Mouse (Mus musculus): Measurements from ENCODE around the gene Cdca8. TPM values are rescaled to one million over a fixed set of nuclear protein-coding genes. Genes with fewer than 3 reads are reported as not detected.

Cdca8 gene
- 37.2 TPM for polyA plus RNA-seq (2014; fragmentation: Illumina TruSeq; extraction: RNeasy Lipid Tissue Mini Kit (QIAGEN cat#74804); ENCODE audit: low replicate concordance)

GRCm38 (mm10) chr4:124939211-124939610, at the start of gene Cdca8:
TSS of gene Cdca8 (minus strand) at chr4:124939311.

GRCm38 (mm10) chr4:124985671-124986602, 46.8 kb upstream of the Cdca8 start, which contains the start of gene Rspo1:
TSS of gene Rspo1 (plus strand) at chr4:124986430.

DNA sequence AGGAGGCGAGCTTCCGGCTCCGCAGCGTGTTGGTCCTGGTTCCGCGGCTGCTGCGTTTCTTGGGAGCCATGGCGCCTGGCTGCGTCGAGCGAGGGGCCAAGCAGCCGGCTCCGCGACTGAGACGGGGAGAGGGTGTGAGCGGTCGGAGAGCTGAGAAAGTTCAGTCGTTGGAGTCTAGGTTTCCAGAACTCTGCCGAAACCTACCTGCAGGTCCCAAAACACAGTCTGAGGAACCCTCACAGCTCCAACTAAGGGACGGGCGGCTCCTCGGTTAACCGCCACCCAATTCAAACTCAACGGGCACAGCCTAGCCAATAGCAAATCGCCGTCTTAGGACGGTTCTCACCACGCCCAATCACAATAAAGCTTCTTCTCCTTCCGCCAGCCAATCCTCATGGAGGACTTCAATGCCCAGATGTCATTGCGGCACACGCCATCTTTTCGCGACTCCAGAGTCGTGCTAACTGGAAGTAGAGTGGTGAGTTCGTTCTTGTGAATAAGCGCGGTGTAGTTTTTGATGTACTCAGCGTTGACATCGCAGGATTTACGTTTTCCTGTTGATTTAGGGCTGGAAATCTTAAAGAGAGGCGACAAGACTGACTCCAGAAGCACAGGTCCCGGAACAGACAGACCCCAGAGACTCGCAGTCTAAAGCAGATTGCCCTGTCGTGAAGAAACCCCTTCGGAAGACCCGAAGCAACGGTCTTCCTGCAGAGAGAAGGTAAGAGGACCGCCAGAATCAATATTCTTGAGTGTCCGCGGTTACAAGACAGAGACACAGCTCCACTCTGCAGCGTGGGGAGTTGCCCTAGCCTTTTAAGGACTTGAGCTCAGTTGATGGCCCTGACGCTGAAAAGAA, 2.3 kb downstream of the Cdca8 start, which contains the start of gene 9930104L06Rik:
Gene 9930104L06Rik (plus strand): TSS at position 436 of the 859 bp plus-strand sequence.

DNA sequence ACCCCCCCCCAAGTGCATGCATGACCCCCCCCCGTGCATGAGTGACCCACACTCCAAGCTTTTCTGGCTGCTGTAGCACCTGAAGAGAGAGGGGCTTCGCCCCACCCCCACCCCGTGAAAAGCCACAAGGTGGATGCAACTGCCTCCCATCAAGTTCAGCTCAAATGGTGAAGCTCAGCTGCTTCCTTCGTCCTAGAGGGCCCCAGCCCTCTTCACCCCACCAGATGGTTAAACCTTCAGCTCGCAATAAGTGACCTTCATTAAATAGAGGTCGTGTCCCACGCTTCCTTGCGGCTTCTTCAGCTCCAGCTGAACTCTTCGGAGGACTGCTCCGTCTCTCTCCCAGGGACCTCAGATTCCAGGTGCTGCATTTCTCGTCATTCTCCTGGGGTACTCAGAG, 58.5 kb downstream of the Cdca8 start, which contains the start of gene Epha10:
Gene Epha10 (plus strand): TSS at position 301 of the 400 bp plus-strand sequence.

Other genes with a start within 250 kb of the Cdca8 start
- 39.3 TPM for gene Utp11, start 245.7 kb downstream of the Cdca8 start, polyA plus RNA-seq (2014; fragmentation: Illumina TruSeq; extraction: RNeasy Lipid Tissue Mini Kit (QIAGEN cat#74804); ENCODE audit: low replicate concordance)
- gene Fhl3, start 238.6 kb downstream of the Cdca8 start, polyA plus RNA-seq (2014; fragmentation: Illumina TruSeq; extraction: RNeasy Lipid Tissue Mini Kit (QIAGEN cat#74804); ENCODE audit: low replicate concordance) = not detected
- 25.0 TPM for gene Sf3a3, start 224.5 kb downstream of the Cdca8 start, polyA plus RNA-seq (2014; fragmentation: Illumina TruSeq; extraction: RNeasy Lipid Tissue Mini Kit (QIAGEN cat#74804); ENCODE audit: low replicate concordance)
- gene Inpp5b, start 197.5 kb downstream of the Cdca8 start, polyA plus RNA-seq (2014; fragmentation: Illumina TruSeq; extraction: RNeasy Lipid Tissue Mini Kit (QIAGEN cat#74804); ENCODE audit: low replicate concordance) = 33.3 TPM
- 16.4 TPM for gene Mtf1, start 137.2 kb downstream of the Cdca8 start, polyA plus RNA-seq (2014; fragmentation: Illumina TruSeq; extraction: RNeasy Lipid Tissue Mini Kit (QIAGEN cat#74804); ENCODE audit: low replicate concordance)
- gene Yrdc, start 88.6 kb downstream of the Cdca8 start, polyA plus RNA-seq (2014; fragmentation: Illumina TruSeq; extraction: RNeasy Lipid Tissue Mini Kit (QIAGEN cat#74804); ENCODE audit: low replicate concordance) = 18.4 TPM
- 0.71 TPM for gene 1110065P20Rik, start 88.1 kb downstream of the Cdca8 start, polyA plus RNA-seq (2014; fragmentation: Illumina TruSeq; extraction: RNeasy Lipid Tissue Mini Kit (QIAGEN cat#74804); ENCODE audit: low replicate concordance)
- not detected for gene Maneal, start 77.1 kb downstream of the Cdca8 start, polyA plus RNA-seq (2014; fragmentation: Illumina TruSeq; extraction: RNeasy Lipid Tissue Mini Kit (QIAGEN cat#74804); ENCODE audit: low replicate concordance)
- not detected for gene Epha10, start 58.4 kb downstream of the Cdca8 start, polyA plus RNA-seq (2014; fragmentation: Illumina TruSeq; extraction: RNeasy Lipid Tissue Mini Kit (QIAGEN cat#74804); ENCODE audit: low replicate concordance)
- 5.0 TPM for gene 9930104L06Rik, start 2.3 kb downstream of the Cdca8 start, polyA plus RNA-seq (2014; fragmentation: Illumina TruSeq; extraction: RNeasy Lipid Tissue Mini Kit (QIAGEN cat#74804); ENCODE audit: low replicate concordance)
- gene Rspo1, start 47.1 kb upstream of the Cdca8 start, polyA plus RNA-seq (2014; fragmentation: Illumina TruSeq; extraction: RNeasy Lipid Tissue Mini Kit (QIAGEN cat#74804); ENCODE audit: low replicate concordance) = not detected
- 42.5 TPM for gene Gnl2, start 77.3 kb upstream of the Cdca8 start, polyA plus RNA-seq (2014; fragmentation: Illumina TruSeq; extraction: RNeasy Lipid Tissue Mini Kit (QIAGEN cat#74804); ENCODE audit: low replicate concordance)
- not detected for gene Dnali1, start 126.4 kb upstream of the Cdca8 start, polyA plus RNA-seq (2014; fragmentation: Illumina TruSeq; extraction: RNeasy Lipid Tissue Mini Kit (QIAGEN cat#74804); ENCODE audit: low replicate concordance)
- gene Snip1, start 127.4 kb upstream of the Cdca8 start, polyA plus RNA-seq (2014; fragmentation: Illumina TruSeq; extraction: RNeasy Lipid Tissue Mini Kit (QIAGEN cat#74804); ENCODE audit: low replicate concordance) = 12.2 TPM
- 19.3 TPM for gene Meaf6, start 145.8 kb upstream of the Cdca8 start, polyA plus RNA-seq (2014; fragmentation: Illumina TruSeq; extraction: RNeasy Lipid Tissue Mini Kit (QIAGEN cat#74804); ENCODE audit: low replicate concordance)
- 0.15 TPM for gene Zc3h12a, start 188.5 kb upstream of the Cdca8 start, polyA plus RNA-seq (2014; fragmentation: Illumina TruSeq; extraction: RNeasy Lipid Tissue Mini Kit (QIAGEN cat#74804); ENCODE audit: low replicate concordance)